Mouse (Mus musculus): ENCODE results near the gene Snrpd2. TPM values are rescaled to one million over a fixed set of nuclear protein-coding genes. Genes with fewer than 3 reads are reported as not detected.

Snrpd2 gene
- polyA plus RNA-seq, 1 experiment from 2014 or later = 167 TPM

MicroRNA genes within 50 kb of the gene (microRNA counts, 519-probe panel; counts per million panel counts)
- microRNA mmu-miR-330 = 236 counts per million, percentile 44 among the panel's probes with 10 or more counts

Small RNAs within 50 kb of the gene (microRNA-seq; reads per million reads assigned to microRNA genes)
- 209 reads per million, percentile 62 among the genes with 10 or more reads in this experiment for gene Mir330

Other genes starting within 250 kb of the Snrpd2 start
- gene Ccdc61, start 239.3 kb upstream of the Snrpd2 start, polyA plus RNA-seq (2015; fragmentation: Nextera tagmentation; extraction: Ambion mirVana) = 26.3 and 35.6 TPM in 2 replicates
- 0.62 and 0.65 TPM in 2 replicates for gene Nova2, start 223.8 kb upstream of the Snrpd2 start, polyA plus RNA-seq (2015; fragmentation: Nextera tagmentation; extraction: Ambion mirVana)
- gene Nanos2, start 162.3 kb upstream of the Snrpd2 start, polyA plus RNA-seq (2015; fragmentation: Nextera tagmentation; extraction: Ambion mirVana) = not detected in 2 replicates
- 6.0 and 6.7 TPM in 2 replicates for gene Mypop, start 158.5 kb upstream of the Snrpd2 start, polyA plus RNA-seq (2015; fragmentation: Nextera tagmentation; extraction: Ambion mirVana)
- gene Irf2bp1, start 145.7 kb upstream of the Snrpd2 start, polyA plus RNA-seq (2015; fragmentation: Nextera tagmentation; extraction: Ambion mirVana) = 30.1 and 33.2 TPM in 2 replicates
- gene Foxa3, start 126.2 kb upstream of the Snrpd2 start, polyA plus RNA-seq (2015; fragmentation: Nextera tagmentation; extraction: Ambion mirVana) = 0.62 and 1.8 TPM in 2 replicates
- 36.0 and 43.2 TPM in 2 replicates for gene Sympk, start 125.3 kb upstream of the Snrpd2 start, polyA plus RNA-seq (2015; fragmentation: Nextera tagmentation; extraction: Ambion mirVana)
- not detected in 2 replicates for gene Rsph6a, start 95.0 kb upstream of the Snrpd2 start, polyA plus RNA-seq (2015; fragmentation: Nextera tagmentation; extraction: Ambion mirVana)
- 16.4 and 17.6 TPM in 2 replicates for gene Dmwd, start 73.5 kb upstream of the Snrpd2 start, polyA plus RNA-seq (2015; fragmentation: Nextera tagmentation; extraction: Ambion mirVana)
- 13.1 and 16.8 TPM in 2 replicates for gene Dmpk, start 65.9 kb upstream of the Snrpd2 start, polyA plus RNA-seq (2015; fragmentation: Nextera tagmentation; extraction: Ambion mirVana)
- 14.7 and 15.3 TPM in 2 replicates for gene Six5, start 55.1 kb upstream of the Snrpd2 start, polyA plus RNA-seq (2015; fragmentation: Nextera tagmentation; extraction: Ambion mirVana)
- gene Gm4969, start 31.4 kb upstream of the Snrpd2 start, polyA plus RNA-seq (2015; fragmentation: Nextera tagmentation; extraction: Ambion mirVana) = 3.5 and 4.4 TPM in 2 replicates
- 15.3 and 16.6 TPM in 2 replicates for gene Fbxo46, start 29.9 kb upstream of the Snrpd2 start, polyA plus RNA-seq (2015; fragmentation: Nextera tagmentation; extraction: Ambion mirVana)
- gene Qpctl, start 431 bp upstream of the Snrpd2 start, polyA plus RNA-seq (2015; fragmentation: Nextera tagmentation; extraction: Ambion mirVana) = 15.2 and 16.2 TPM in 2 replicates
- 0.37 and 0.56 TPM in 2 replicates for gene Gipr, start 16.4 kb downstream of the Snrpd2 start, polyA plus RNA-seq (2015; fragmentation: Nextera tagmentation; extraction: Ambion mirVana)
- 5.1 and 7.2 TPM in 2 replicates for gene Eml2, start 26.7 kb downstream of the Snrpd2 start, polyA plus RNA-seq (2015; fragmentation: Nextera tagmentation; extraction: Ambion mirVana)
- gene Gpr4, start 62.8 kb downstream of the Snrpd2 start, polyA plus RNA-seq (2015; fragmentation: Nextera tagmentation; extraction: Ambion mirVana) = 1.6 and 1.9 TPM in 2 replicates
- 36.2 and 38.2 TPM in 2 replicates for gene Opa3, start 78.6 kb downstream of the Snrpd2 start, polyA plus RNA-seq (2015; fragmentation: Nextera tagmentation; extraction: Ambion mirVana)
- gene Vasp, start 122.1 kb downstream of the Snrpd2 start, polyA plus RNA-seq (2015; fragmentation: Nextera tagmentation; extraction: Ambion mirVana) = 57.3 and 64.0 TPM in 2 replicates
- not detected in 2 replicates for gene Ppm1n, start 130.3 kb downstream of the Snrpd2 start, polyA plus RNA-seq (2015; fragmentation: Nextera tagmentation; extraction: Ambion mirVana)
- 10.2 and 11.7 TPM in 2 replicates for gene Rtn2, start 132.9 kb downstream of the Snrpd2 start, polyA plus RNA-seq (2015; fragmentation: Nextera tagmentation; extraction: Ambion mirVana)
- 0.06 and 0.23 TPM in 2 replicates for gene Fosb, start 160.3 kb downstream of the Snrpd2 start, polyA plus RNA-seq (2015; fragmentation: Nextera tagmentation; extraction: Ambion mirVana)
- gene Ercc1, start 195.1 kb downstream of the Snrpd2 start, polyA plus RNA-seq (2015; fragmentation: Nextera tagmentation; extraction: Ambion mirVana) = 93.2 and 106 TPM in 2 replicates
- gene Cd3eap, start 209.8 kb downstream of the Snrpd2 start, polyA plus RNA-seq (2015; fragmentation: Nextera tagmentation; extraction: Ambion mirVana) = 29.4 and 30.5 TPM in 2 replicates
- 8.3 and 12.6 TPM in 2 replicates for gene Ppp1r13l, start 210.0 kb downstream of the Snrpd2 start, polyA plus RNA-seq (2015; fragmentation: Nextera tagmentation; extraction: Ambion mirVana)
- gene Ercc2, start 232.3 kb downstream of the Snrpd2 start, polyA plus RNA-seq (2015; fragmentation: Nextera tagmentation; extraction: Ambion mirVana) = 17.0 and 17.4 TPM in 2 replicates

Measured in embryonic facial prominence, embryonic 13.5 days (tissue).